Mouse (Mus musculus): ENCODE results near the gene M6pr.

DNA sequence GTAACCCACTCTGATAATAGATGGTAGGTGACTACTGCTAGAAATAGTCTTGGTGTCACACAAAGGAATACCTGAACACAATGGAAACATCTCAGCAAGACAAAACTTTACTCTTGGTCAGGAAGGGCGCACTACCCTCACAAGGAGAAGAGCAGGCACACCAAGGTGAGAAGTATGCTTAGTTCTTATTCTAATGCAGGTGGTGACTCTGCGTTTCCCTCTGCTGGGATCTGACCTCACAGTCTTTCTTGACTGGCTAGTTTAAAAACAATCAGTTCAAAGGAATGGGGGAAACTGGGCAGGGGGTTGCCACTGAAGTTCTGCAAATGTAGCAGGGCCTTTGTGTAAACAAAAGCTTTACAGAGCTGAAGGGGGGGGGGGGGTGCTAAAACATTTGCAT lies 57.8 kb downstream of the M6pr start:
- TF ChIP-seq CTCF (IDR thresholded peaks at IDR 0.05; ENCODE audit: low read depth, low read length), result no peak
- TF ChIP-seq POLR2A (IDR thresholded peaks at IDR 0.05; ENCODE audit: extremely low read depth, insufficient read depth, low read length), result no peak

Measured in liver, adult 2 months (tissue).